Mouse (Mus musculus): ENCODE results near the gene Flt1.

The Flt1 gene

DNA sequence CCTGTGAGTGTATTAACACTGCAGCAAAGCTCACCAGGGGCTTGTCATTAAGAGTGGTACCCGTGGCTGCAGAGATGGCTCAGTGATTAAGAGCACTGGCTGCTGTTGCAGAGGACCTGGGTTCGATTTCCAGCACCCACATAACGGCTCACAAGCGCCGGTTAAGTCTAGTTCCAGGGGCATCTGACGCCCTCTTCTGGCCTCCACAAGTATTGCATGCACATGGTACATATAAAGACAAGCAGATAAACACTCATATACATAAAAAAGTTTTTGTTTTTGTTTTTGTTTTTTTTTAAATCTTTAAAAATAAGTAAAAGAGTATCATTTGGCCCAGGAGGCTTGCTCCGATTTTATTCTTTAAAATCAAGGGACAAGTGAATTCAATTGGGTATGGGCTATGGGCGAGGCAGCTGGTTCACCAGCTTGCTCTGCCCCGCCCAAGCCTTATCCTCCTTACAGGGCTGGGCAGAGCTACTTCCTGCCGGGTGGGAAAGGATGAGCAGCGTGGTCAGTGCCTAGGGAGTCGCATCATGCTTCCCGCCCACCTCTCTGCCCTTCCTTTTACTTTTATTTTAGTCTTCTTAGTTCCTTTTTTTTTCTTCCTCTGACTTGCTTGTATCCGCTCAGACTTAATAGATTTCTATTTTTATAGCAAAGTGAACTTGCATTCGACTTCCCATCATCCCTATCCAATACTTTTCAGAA is 57.0 kb downstream of the Flt1 start:
- no peak for DNase-seq (ENCODE audit: low spot score)

DNA sequence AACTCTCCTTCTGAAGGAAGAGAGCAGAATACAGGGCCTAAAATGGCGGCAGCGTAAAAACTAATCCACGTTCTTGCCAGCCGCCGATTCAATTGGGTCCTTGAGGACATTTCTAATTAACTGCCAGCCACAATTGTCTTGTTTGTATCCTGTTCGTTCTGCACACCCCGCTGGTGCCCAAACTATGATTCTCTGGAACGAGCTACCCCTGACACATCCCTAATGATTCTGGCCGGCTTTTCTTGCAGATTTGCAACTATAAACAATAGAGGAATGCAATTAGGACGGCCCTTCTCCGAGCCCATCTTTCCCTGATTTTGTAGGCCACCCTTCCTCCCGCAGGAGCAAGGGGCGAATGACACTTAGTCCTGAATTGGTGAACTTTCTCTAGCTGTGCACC is 59.9 kb downstream of the Flt1 start:
- no peak for DNase-seq (ENCODE audit: low spot score)

DNA sequence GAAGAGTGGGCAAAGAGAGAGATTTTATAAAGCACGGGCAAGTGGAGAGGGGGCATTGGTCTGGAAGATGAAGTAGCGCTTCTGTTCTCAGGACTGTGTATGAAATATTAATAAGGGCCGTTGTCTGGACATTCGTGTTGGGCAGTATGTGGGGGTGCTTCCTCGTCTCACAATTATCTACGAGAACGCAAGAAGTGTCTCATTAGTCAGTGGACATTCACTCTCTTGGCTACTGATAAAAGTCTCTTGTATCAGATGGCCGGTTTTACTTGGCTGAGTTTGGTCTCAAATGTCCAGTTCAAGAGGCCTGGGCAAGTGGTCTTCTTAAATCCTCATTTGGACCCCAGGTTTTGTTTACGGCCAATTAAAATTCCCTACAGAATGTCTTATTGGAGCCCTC is 60.4 kb downstream of the Flt1 start:
- DNase-seq (ENCODE audit: low spot score), result no peak

GRCm38 (mm10) chr5:147659909-147660308 is 65.9 kb downstream of the Flt1 start:
- no peak for DNase-seq (ENCODE audit: low spot score)

DNA sequence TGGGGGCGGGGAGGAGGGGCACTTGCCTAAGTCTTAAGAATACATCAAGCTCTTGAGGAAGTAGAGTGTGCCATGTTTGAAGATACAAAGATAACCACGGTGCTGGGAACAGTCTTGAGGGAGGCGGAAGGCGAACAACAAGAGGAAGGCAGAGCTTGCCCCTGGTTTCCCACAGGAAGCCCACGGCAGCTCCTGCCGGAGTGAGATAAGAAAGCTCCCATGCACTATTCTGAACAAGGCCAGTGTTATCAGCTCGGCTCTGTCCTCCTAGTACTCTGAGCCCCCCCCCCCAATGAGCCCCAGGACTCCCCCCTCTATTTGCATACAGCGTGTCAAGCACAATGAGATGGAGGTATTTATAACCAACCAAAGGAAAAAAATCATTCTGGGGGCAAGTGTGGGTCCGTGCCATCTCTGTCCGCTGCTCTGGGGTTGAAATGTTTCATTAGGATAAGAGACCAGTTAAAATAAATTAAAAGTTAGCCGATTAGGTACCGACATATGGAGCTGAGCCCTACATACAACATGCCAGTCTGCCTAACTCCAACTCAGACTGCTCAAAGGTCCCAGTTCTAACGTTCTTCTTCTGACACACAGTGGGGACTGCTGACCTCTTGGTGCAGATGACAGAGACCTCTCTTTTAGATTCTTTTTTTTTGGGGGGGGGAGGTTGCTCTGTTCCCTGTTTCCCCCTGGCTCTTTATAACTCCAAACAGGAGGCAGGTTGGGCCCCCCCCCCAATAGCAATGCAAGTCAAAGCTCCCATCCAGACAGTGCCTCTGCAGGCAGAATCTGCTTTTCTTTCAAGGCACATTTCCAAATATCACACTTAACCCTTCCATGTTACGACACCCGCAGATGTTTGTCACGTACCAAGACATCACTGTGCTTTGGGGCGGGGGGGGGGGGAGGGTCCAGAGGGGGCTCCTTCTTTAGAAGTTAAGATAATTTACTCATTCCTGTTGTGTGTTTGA is 67.6 kb downstream of the Flt1 start:
- DNase-seq (ENCODE audit: low spot score), result no peak

DNA sequence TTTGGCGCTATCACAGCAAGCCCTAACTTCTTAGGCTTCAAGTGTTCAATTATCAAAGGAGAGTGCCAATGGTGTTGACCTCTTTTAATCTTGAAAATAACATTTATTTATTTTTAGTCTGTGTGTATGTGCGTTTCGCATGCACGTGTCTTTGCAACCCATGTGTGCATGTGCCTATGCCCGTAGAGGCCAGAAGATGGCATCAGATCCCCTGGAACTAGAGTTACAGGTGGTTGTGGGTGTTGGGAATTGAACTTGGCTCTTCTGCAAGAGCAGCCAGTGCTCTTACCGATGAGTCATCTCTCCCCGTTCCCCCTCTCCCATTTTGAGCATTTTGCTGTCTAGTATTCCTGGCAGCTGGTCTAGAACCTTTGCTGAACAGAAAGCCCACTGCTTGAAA is 70.0 kb downstream of the Flt1 start:
- no peak for DNase-seq (ENCODE audit: low spot score)

GRCm38 (mm10) chr5:147651233-147651632 is 74.6 kb downstream of the Flt1 start:
- no peak for DNase-seq (ENCODE audit: low spot score)

GRCm38 (mm10) chr5:147646351-147646929 is 79.4 kb downstream of the Flt1 start:
- no peak for DNase-seq (ENCODE audit: low spot score)

GRCm38 (mm10) chr5:147645001-147645645 is 80.7 kb downstream of the Flt1 start:
- DNase-seq (ENCODE audit: low spot score), result peak; percentile 25

DNA sequence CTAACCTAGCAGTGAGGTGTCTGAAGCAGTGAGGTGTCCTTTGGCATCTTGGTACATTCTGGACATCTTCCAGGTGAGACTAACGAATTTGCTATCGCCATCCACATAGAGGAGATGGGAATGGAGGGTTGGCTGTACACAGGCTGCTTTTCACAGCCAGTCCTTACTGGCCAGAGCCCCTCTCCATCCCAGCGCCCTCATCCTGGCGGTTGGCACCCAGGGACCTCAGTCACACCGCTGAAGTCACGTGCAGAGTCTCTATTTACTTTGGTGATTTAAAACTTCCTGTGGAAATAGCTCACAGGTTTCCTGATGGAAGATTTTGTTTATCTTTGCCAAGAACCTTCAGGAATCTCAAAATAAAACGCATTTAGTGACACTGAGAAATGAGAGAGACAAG is 84.4 kb downstream of the Flt1 start:
- no peak for DNase-seq (ENCODE audit: low spot score)

GRCm38 (mm10) chr5:147639940-147640339 is 85.9 kb downstream of the Flt1 start:
- DNase-seq (ENCODE audit: low spot score), result no peak

DNA sequence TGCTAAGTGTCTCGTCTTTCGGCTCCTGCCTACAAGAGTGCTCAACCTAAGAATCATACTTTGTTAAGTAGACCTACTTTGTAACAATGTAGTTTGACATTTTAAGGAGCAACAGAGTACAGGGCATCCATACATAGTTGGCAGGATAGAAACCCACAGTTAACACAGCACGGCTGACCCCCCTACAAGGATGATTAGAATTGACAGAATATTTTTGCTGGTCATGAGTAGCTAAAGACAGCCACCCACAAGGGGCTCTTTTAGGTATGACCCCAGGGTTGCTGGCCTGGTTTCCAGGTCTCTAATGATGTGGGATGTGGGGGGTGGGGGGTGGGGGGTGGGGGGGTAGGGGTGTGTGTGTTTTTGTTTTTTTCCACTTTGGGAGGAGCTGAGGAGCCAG is 89.1 kb downstream of the Flt1 start:
- no peak for DNase-seq (ENCODE audit: low spot score)

DNA sequence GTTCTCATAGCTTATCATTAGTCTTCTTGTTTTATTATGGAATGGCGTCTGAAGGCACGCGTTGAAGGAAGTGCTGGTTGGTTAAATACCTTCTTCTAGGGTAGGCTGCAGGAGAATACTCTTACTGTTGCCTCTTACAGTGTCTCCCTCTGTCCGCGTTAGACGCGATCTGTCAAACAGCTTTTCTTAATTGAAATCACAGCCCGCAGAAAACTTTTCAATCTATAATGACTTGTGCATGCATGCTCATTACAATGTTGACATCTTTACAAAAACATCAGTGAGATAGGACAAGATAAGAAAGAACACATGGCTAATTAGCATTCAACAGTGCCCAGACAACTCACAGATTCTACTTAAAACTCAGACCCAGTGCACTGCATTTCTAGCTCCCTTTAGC is 89.9 kb downstream of the Flt1 start:
- DNase-seq (ENCODE audit: low spot score), result no peak

DNA sequence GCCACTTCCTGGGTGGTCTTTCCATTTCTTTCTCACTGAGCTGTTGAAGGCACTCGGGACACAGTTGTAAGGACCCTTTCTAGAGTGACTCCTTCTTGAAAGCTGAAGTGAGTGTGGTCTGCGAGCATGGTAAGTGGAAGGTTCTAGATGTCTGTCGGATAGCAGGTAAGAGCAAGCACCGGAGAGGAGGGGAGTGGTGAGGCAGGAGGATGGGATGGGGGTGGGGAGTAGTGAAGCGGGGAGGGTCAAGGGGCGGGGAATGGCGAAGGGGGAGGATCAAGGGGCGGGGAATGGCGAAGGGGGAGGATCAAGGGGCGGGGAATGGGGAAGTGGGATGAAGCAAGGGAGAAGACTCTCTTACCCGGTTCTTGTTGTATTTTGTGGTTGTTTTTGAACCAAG is 91.8 kb downstream of the Flt1 start:
- DNase-seq (ENCODE audit: low spot score), result peak; percentile 14

DNA sequence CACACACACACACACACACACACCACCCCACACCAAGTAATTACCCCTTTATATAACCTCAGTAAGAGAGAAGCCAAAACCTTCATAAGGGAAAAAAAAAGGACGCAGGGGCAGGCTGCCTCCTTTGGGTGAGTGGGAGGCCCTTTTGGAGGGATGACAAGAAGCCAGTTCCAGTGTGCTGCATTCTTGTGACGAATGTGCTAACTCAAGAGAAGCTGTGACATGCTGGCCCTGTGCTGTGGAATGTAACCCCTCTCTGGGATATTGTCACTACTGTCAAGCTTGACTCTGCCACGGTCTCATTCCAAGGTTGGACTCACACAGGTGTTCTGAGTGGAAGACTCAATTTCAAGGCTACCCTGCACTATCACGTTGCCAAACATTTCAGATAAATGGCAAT is 93.1 kb downstream of the Flt1 start:
- DNase-seq (ENCODE audit: low spot score), result no peak

DNA sequence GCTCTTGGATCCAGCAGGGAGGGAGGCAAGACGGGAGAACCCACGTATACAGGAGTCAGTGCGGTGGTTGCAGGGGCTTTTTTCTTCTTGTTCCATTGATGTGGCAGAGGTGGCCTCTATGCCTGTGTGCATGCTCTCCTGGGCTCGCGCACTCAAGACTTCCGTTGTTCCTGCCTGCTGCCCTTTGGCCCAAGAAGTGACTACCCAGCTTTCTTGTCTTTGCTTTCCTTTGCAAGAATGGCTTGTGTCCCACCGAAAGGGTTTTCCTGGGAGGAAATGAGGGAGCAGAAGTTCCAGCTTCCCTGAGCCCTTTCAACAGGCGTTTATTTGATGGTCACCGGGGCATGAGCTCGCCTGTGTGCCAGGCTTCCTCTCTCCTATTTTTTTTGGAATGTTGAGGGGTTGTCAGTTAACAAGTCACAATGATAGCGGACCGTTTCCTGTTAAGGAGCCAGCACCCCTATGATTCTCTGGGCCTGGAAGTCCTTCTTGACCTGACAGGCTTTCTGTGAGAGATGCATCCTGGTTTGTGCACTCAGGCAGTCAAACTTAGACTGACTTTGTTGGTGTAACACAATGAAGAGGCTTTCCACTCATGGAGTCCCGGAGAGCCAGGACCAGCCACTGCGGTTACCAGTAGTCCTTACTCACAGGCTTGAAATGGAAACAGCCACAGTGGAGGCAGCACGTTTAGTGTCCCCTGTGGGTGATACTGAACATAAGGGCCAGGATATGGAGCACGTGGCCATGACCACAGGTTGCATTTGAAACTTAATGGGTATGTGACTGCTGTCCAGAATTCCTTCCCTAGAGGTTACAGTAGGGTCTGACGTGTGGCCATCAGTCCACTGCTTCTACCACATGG is 95.2 kb downstream of the Flt1 start:
- no peak for DNase-seq (ENCODE audit: low spot score)

DNA sequence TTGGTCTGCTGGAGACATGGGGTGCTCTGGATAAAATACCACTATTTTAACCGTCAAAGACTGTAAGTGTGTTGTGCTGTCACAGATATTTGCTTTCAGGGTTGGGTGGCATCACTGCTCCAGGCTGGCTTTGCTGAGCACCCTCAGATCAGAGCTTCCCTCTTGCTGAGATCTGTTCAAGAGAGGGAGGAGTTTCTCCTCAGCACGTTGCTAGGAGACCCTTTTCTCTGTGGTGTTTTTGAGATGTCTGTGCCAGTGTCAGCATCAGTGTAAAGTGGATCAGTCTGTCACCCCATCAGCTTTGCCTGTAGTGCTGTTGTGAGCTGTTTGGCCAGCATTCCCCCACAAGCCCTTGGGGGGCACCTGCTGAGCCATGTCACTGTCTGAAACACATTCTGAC is 98.9 kb downstream of the Flt1 start:
- no peak for DNase-seq (ENCODE audit: low spot score)

DNA sequence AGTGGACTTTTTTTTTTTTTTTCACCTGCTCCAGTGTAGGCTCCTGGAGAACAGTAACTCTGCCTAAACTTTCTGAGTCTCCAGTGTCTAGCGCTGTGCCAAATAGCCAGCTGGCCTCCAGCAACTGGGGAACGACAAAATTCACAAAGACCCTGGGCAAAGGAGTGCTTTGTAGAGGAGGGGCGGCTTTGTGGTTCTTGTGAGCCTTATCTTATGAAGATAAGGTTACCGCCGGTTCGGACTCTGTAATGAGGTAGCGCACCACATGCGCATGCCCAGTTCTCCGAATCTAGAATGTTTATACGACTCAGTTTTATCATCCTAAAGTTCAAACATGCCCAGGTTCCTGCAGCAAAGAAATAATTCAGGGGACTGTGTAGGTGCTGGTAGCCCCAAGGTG is 102.1 kb downstream of the Flt1 start:
- no peak for DNase-seq (ENCODE audit: low spot score)

DNA sequence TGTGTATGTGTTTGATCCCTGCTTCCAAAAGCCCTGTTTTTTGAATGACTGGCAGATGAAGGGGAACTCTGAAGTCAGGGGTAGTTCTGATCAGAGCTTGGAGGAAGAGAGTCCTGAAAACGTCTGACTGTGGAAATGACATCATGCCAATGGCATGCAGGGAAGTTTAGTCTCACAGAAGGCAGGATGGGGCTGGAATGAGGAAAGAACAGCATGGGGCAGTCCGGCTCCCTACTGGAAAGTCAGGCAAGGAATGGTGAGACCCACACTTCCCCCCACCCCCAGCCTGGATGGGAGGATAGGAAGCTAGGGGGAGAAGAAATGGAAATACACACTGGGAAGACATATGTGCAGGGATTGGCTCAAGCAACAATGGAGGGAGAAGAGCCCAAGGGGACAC is 105.6 kb downstream of the Flt1 start:
- DNase-seq (ENCODE audit: low spot score), result no peak

DNA sequence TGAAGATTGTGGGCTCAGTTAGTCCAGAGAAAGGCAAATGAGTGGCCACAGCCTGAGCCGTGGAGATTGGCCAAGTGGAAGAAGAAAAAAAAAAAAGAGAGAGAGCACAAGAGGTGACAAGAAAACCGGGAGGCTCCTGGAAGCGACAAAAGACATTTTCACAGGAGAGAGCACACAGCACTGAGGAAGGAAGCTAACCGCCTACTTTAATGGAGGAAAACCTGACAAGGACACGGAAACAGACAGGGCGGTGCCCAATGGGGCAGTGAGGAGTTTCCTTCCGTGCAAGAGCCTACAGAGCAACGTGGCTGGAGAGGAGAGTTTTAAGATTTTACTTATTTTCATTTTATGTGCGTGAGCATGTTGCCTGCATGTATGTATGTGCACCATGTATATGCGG is 107.6 kb downstream of the Flt1 start:
- DNase-seq (ENCODE audit: low spot score), result no peak

GRCm38 (mm10) chr5:147616450-147616849 is 109.4 kb downstream of the Flt1 start:
- DNase-seq (ENCODE audit: low spot score), result no peak

DNA sequence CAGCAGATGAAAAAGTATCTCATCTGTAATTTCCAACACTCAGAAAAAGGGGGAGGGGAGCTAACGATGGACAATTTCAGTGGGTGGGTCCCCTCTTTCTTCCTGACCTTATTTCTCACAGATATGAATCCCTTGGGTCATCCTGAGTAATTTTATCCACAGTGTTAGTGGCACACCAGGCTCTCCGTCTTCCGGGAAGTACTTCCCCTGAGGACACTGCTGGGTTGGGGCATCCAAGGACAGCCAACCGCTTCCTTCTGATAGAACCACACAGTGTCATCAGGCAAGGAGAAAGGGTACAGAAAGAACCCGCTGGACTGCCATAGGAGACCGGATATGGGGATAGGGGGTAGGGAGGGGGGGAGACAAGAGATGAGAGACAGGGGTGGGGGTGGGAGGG is 111.2 kb downstream of the Flt1 start:
- DNase-seq (ENCODE audit: low spot score), result no peak

Measured in testis, postnatal 14 days (tissue).